Mouse (Mus musculus) kidney, adult 2 months (tissue): Measurements from ENCODE around the gene Adamts14.

ENCODE experiments used
- CTCF ChIP-seq: fragments of 200-500 bp; conservative IDR thresholded peaks from 2 replicates; pipeline ENCODE4 v1.5.1; 2011; ENCODE audit warnings: low read depth, mild to moderate bottlenecking, control low read depth, low read length, moderate library complexity, mixed read lengths; ENCODE audit not compliant: insufficient read depth, insufficient read length
- POLR2A ChIP-seq: fragments of 200-500 bp; IDR thresholded peaks from one replicate; pipeline ENCODE4 v1.6.1; 2011; ENCODE audit warnings: low read depth, low read length, control low read depth

- no peak for TF ChIP-seq CTCF
- no peak for TF ChIP-seq POLR2A
These were observed 60.4 kb downstream of the Adamts14 start for GRCm38 (mm10) chr10:61212817-61213216.
